Mouse (Mus musculus): ENCODE data around the gene Ltk.
A peak's percentile ranks its signal among the peaks of the same experiment; 100 is the strongest.

Gene Ltk

GRCm38 (mm10) chr2:119760251-119760650, at the start of gene Ltk:
TSS of gene Ltk (minus strand) at chr2:119760431.
- DNase-seq (ENCODE audit: low spot score), result peak; percentile 17

- no peak for DNase-seq (ENCODE audit: low spot score)
These were observed 48.6 kb upstream of the Ltk start for GRCm38 (mm10) chr2:119808881-119809280.

GRCm38 (mm10) chr2:119808438-119808837, 48.2 kb upstream of the Ltk start:
- no peak for DNase-seq (ENCODE audit: low spot score)

GRCm38 (mm10) chr2:119805536-119805935, 45.3 kb upstream of the Ltk start:
- DNase-seq (ENCODE audit: low spot score), result no peak

- DNase-seq (ENCODE audit: low spot score), result no peak
These were observed 44.5 kb upstream of the Ltk start for GRCm38 (mm10) chr2:119804776-119805175.

- DNase-seq (ENCODE audit: low spot score), result no peak
These were observed 44.0 kb upstream of the Ltk start for GRCm38 (mm10) chr2:119804275-119804628.

GRCm38 (mm10) chr2:119803618-119804274, 43.5 kb upstream of the Ltk start:
- DNase-seq (ENCODE audit: low spot score), result peak; percentile 51

- no peak for DNase-seq (ENCODE audit: low spot score)
These were observed 42.8 kb upstream of the Ltk start for GRCm38 (mm10) chr2:119802767-119803617.

- DNase-seq (ENCODE audit: low spot score), result no peak
These were observed 40.9 kb upstream of the Ltk start for GRCm38 (mm10) chr2:119800876-119801846.

GRCm38 (mm10) chr2:119799961-119800550, 39.8 kb upstream of the Ltk start:
- no peak for DNase-seq (ENCODE audit: low spot score)

- DNase-seq (ENCODE audit: low spot score), result peak; percentile 46
These were observed 39.1 kb upstream of the Ltk start for GRCm38 (mm10) chr2:119799181-119799960.

GRCm38 (mm10) chr2:119798246-119798927, 38.2 kb upstream of the Ltk start:
- DNase-seq (ENCODE audit: low spot score), result peak; percentile 67

GRCm38 (mm10) chr2:119797279-119797783, 37.1 kb upstream of the Ltk start, which contains the start of gene Tyro3:
TSS of gene Tyro3 (plus strand) at chr2:119797733.
- no peak for DNase-seq (ENCODE audit: low spot score)

GRCm38 (mm10) chr2:119789996-119790395, 29.8 kb upstream of the Ltk start:
- DNase-seq (ENCODE audit: low spot score), result no peak

- peak; percentile 81 for DNase-seq (ENCODE audit: low spot score)
These were observed 27.1 kb upstream of the Ltk start, which contains the start of gene Rpap1 for GRCm38 (mm10) chr2:119787206-119787883. TSS of gene Rpap1 (minus strand) at chr2:119787537.

- no peak for DNase-seq (ENCODE audit: low spot score)
These were observed 7.0 kb upstream of the Ltk start for GRCm38 (mm10) chr2:119767246-119767645.

GRCm38 (mm10) chr2:119763924-119764323, 3.7 kb upstream of the Ltk start:
- DNase-seq (ENCODE audit: low spot score), result no peak

GRCm38 (mm10) chr2:119762276-119762675, 2.0 kb upstream of the Ltk start:
- no peak for DNase-seq (ENCODE audit: low spot score)
